Mouse (Mus musculus) heart, postnatal 0 days (tissue): ENCODE measurements around the gene Dnajc17.

ENCODE experiments used
- CTCF ChIP-seq: IDR thresholded peaks from 2 replicates; pipeline ENCODE4 v1.5.1; 2016; ENCODE audit warnings: antibody characterized with exemption, control low read depth, low read depth
- EP300 ChIP-seq: IDR thresholded peaks from 2 replicates; pipeline ENCODE4 v1.6.1; 2016; ENCODE audit warnings: antibody characterized with exemption, low read depth

- TF ChIP-seq CTCF (no peak), EP300 (no peak)
These were observed 30.1 kb upstream of the Dnajc17 start for GRCm38 (mm10) chr2:119238671-119239070.
